Mouse (Mus musculus) layer of hippocampus, postnatal 14 days (tissue): ENCODE data around the gene Dusp12. TPM values are rescaled to one million over a fixed set of nuclear protein-coding genes. Genes with fewer than 3 reads are reported as not detected.

Source experiments
- DNase-seq, 2 experiments: peaks; one replicate each; pipeline ENCODE4 v3.0.0; 2021 to 2022; ENCODE audit warnings: low spot score in 2 of 2, mixed read lengths in 1 of 2
- total RNA-seq, 2 experiments: library from RNA; stranded (reverse); gene quantifications; 2 replicates each; pipeline ENCODE4 v1.2.3; 2021

Gene Dusp12
- total RNA-seq, 2 experiments from 2014 or later = 12.5 to 18.2 TPM

GRCm38 (mm10) chr1:170900799-170901467, 15.6 kb upstream of the Dusp12 start:
- peak; percentile 28 to 82 for DNase-seq

DNA sequence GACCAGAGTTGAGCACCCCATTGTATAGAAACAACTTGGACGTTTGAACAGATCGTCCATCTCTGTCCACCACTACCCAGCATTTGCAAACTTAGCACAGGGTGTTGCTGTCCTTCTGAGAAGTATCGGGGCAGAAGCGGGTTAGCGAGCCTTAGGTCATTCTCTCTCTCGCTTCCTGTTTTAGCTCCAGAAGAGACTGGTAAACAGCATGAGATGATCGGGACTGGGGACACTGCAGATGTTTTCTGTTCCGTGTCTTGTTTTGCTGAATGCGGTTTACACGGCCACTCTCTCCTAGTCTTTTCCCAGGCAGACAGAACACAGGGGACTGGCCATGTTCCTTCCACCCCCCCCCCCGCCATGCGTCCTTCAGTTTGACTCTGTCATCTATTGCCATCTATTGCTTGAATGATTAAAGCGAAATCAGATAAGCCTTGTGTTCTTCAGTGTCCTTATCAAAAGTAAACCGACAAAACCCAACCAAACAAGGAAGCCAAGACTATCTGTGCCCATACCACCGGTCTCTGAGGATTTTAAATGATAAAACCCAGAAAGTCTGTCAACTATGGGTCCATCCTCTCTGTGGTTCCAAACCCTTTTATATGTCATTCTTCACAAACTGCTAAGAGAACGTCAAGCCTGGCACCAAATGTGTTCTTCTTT, 13.2 kb upstream of the Dusp12 start:
- no peak for DNase-seq

GRCm38 (mm10) chr1:170896651-170897281, 11.4 kb upstream of the Dusp12 start:
- no peak for DNase-seq

DNA sequence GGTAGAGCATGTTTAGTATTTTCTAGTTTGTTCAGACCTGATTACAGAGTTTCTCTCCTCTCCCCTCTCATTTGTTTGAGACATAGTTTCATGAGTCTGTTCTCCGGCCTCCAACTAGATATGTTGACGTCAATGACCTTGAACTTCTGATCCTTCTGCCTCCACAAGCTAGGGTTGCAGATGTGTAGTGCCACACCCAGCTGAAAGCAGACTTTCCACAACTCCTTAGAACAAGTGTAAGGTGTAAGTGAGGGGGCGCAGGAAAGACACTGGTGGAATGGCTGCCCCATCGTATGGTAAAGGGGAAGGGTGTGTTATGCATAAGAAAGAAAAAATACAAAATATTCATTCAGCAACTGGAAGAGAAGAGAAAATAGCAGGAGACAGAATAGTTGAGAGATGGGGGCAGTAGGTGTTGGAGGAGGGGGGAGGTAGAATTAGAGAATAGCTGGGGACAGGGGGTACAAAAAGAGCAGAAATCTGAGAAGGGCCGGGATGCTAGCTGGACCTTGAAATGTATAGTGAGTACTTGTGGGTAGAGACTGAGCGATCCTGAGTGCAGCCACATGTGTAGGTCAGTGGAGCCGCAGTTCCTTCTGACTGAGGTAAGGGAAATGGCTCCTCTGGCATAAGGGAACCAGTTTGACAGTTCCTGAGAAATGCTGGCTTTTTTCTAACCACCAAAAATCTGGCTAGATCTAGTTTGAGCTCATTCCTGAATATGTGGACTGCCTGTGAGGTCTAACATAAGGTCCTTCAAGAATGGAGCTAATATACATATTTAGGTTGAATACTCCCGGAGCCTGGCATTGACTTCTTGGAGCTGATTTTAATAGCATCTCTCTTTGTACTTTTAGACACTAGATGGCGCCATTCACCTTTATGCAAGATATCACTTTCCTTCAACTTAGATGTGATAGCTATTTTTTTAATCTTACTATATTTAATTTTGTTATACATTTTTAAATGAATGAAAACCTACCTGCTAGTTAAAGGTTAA, 9.6 kb upstream of the Dusp12 start:
- peak in 1 of 2 experiments; percentile 69 for DNase-seq

- no peak for DNase-seq
Observed at GRCm38 (mm10) chr1:170892279-170892678, 6.9 kb upstream of the Dusp12 start.

DNA sequence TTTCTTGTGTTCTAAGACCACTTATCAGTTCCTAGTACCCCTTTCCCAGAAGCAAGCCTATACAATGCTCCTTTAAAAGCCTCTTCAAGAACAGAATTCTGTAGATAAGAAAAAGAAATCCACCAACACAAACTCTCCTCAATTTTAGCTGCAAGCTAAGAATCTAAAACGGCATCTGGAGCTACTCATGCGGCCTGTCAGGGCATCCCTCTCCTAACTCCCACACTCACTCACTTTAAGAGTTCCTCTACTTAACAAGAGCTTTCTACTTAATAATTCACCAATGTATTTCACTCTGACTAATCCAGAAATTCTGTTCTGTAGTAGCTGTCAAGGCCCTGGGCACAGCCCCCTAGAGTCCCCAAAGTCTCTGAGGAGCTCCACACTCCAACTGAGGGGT, 6.3 kb upstream of the Dusp12 start:
- DNase-seq = no peak

DNA sequence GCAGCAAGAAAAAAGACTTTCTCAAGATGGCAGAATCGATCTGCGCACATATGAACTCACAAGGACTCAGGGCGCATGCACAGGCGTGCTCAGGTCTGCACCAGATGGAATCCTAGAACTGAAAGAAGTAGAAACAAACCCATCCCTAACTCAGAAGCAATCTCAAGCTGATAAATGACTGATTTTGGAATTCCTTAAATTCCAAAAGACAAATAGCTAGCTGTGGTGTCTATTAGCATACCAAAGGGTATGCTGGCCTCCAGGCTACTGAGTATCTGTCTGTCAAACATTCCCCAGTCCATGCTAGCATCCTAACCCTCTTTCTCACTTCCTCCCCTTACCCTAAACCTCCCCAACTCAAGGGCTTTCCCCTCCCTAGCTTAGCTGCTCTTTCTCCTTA, 4.0 kb upstream of the Dusp12 start:
- no peak for DNase-seq

DNA sequence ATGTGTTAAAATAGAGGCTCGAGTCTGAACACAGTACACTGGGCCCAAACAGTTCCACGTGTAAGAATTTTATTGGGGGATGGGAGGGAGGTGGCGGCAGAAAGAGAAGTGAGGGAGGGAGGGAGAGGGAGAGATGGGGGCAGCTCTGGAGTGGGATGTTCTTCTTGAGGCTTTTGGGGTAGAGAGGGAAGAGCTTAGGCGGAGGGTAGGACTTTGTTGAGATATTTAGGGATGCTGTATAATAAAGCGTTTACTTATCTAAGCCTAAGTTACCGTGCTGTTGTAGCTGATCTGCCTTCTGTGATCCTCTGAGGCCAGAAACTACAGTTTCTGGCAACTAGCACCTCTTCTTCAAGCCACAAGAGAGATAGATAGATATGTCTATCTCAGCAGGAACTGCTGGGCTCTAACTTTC, 711 bp upstream of the Dusp12 start:
- DNase-seq = no peak

GRCm38 (mm10) chr1:170884390-170884789, 950 bp downstream of the Dusp12 start:
- DNase-seq = no peak

- DNase-seq = no peak
Observed at GRCm38 (mm10) chr1:170882915-170883485, 2.3 kb downstream of the Dusp12 start.

DNA sequence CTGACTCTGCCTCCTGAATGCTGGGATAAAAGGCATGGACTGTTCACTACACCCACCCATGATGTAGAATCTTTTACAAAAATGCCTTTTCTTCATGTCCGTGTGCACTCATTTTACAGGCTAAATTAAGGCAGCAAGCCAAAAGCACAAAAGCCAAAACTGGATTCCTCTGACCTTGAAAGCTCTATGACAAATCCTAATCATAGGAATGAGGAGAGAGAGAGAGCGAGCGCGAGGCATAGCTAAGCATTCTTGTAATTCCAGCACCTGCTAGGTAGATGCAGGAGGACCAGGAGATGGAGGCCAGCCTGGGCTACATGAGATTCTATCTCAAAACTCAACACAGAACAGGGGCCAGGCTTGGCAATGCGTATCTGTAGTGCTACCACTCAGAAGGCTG, 8.4 kb downstream of the Dusp12 start:
- DNase-seq = no peak

DNA sequence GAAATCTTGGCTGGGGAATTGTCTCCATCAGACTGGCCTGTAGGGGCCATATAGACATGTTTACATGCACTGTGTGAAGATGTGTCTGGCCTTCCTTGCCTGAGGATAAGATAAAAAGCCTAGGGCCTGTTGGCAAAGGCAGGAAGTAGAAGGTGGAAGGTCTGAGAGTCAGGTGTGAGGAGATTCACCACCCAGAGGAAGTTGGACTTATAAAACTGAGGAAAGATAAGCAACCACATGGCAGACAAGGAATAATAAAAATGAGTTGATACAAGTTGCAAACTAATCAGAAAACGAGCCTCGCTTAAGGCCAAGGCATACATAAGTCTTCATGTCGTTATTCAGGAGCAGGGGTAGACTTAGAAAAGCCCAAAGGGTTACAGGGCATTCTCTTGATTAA, 9.7 kb downstream of the Dusp12 start:
- no peak for DNase-seq

DNA sequence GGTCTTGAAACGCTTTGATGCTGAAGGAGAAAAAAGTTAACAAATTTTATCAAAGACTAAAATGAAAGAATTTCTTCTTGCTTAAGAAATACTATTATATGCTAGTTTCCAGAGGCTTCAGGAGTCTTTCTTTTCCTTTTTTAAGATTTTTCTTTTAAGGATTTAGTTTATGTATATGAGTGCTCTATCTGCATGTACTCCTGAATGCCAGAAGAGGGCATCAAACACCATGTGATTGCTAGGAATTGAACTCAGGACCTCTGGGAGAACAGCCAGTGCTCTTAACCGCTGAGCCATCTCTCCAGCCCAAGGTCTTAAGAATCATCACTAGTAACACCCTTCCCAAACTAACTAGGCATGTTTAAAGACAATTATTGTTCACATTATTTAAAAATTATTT, 13.4 kb downstream of the Dusp12 start:
- DNase-seq = no peak

GRCm38 (mm10) chr1:170871402-170871801, 13.9 kb downstream of the Dusp12 start:
- no peak for DNase-seq

DNA sequence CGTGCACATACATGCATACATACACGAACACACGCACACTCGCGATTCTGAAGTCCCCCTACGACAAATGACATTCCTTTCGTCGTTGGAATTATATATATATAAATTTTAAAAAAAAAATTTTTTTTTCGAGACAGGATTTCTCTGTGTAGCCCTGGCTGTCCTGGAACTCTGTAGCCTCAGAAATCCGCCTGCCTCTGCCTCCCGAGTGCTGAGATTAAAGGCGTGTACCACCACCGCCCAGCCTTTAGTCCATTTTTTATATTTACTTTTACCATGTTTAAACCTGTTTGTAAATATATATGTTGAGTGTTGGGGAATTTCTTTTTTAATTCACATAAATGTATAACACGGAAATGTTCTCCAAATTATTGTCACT, 16.4 kb downstream of the Dusp12 start:
- DNase-seq = no peak

GRCm38 (mm10) chr1:170868107-170868904, 17.0 kb downstream of the Dusp12 start:
- peak; percentile 53 to 88 for DNase-seq

DNA sequence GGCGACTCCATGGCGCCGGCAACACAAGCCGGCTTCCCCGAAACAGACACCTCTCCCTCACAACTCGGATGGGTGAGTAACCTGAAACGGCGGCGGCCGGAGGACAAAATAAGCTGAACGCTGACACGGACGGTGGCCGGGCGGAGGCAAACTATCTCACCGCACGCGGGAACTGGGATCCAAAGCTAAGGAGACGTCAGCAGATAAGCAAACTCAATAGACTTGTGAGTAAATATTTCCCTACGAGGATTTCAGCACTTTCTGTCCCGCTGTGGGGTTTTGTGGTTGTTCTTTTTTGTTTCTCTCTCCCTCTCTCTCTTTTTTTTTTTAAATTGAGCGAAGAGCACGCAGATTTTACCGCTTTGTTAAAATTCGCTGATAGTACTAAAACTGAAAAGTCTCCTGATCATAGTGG, 17.6 kb downstream of the Dusp12 start, which contains the start of gene Atf6:
Gene Atf6, minus strand, starts transcription at position 81 of the 415 bp plus-strand sequence.
- DNase-seq = peak; percentile 96

- DNase-seq = no peak
Observed at GRCm38 (mm10) chr1:170866992-170867690, 18.2 kb downstream of the Dusp12 start.

DNA sequence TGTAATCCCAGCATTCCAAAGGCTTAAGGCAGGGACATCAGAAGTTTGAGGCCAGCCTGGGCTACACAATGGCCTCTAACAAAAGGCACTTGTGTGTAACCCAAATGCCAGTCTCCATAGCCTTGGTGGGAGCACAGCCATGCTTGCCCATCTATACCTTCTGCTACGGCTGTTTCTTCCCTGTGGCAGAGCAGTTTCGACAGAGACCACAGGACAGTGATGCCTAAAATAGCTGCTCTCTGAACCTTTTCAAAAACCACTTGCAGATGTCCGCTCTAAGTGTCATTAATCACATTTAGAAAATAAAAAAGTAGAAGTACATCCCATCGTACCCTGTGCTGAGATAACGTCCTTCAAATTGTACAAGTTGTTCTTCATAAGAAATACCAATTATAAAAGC, 19.9 kb downstream of the Dusp12 start:
- no peak for DNase-seq
